10 mouse cellular contexts compared by ENCODE assay signal in genomic region chr13:49426736-49427135, GRCm38 (mm10).
"Had no signal": no experiment of that assay in that cellular context is flagged by ENCODE, and none has a peak within 500 bp of the region (broad histone marks: within the 10 kb centered on the region; RNA-seq: fewer than 3 reads in every experiment).

No protein-coding gene starts in this region.

- ATAC-seq: liver, postnatal 0 days; lung, postnatal 0 days; midbrain, embryonic 15.5 days had no signal

- DNase-seq: kidney, postnatal 25 days; left cerebral cortex, postnatal 4 days; liver, postnatal 0 days; lung, embryonic 14.5 days; right cerebral cortex, postnatal 25 days; spleen, adult 18-20 months; thymus, adult 18-20 months; thymus, postnatal 36 days had no signal
